Mouse (Mus musculus) forebrain, embryonic 16.5 days (tissue): ENCODE measurements around the gene Retreg3. TPM values are rescaled to one million over a fixed set of nuclear protein-coding genes. Genes with fewer than 3 reads are reported as not detected.

ENCODE experiments used
- ATAC-seq: fragments of 200-750 bp; cut with Nextera tagmentation; 2 replicates; pipeline ENCODE4 v1.8.0; 2017; ENCODE audit warnings: mild to moderate bottlenecking, moderate library complexity
- H3K27ac ChIP-seq: fragments of 300-500 bp; sonication (generic); 2 replicates; pipeline ENCODE4 v1.5.1; 2014; ENCODE audit warnings: low read length, control low read depth
- H3K27me3 ChIP-seq: fragments of 300-500 bp; sonication (generic); replicated peaks from 2 replicates; pipeline ENCODE4 v1.6.1; 2014; ENCODE audit warnings: low read length; ENCODE audit not compliant: control insufficient read depth, insufficient read depth
- H3K36me3 ChIP-seq: fragments of 300-500 bp; sonication (generic); 2 replicates; pipeline ENCODE4 v1.6.1; 2014; ENCODE audit not compliant: control insufficient read depth, insufficient read depth
- H3K4me1 ChIP-seq: fragments of 300-500 bp; sonication (generic); replicated peaks from 2 replicates; pipeline ENCODE4 v1.6.1; 2014; ENCODE audit warnings: low read length; ENCODE audit not compliant: control insufficient read depth, insufficient read depth
- H3K4me2 ChIP-seq: fragments of 300-500 bp; sonication (generic); 2 replicates; pipeline ENCODE4 v1.6.1; 2014; ENCODE audit warnings: mild to moderate bottlenecking, low read length, control low read depth
- H3K4me3 ChIP-seq: fragments of 300-500 bp; sonication (generic); replicated peaks from 2 replicates; pipeline ENCODE4 v1.5.1; 2014; ENCODE audit warnings: mild to moderate bottlenecking, low read length, control low read depth
- H3K9ac ChIP-seq: fragments of 300-500 bp; sonication (generic); replicated peaks from 2 replicates; pipeline ENCODE4 v1.6.1; 2014; ENCODE audit warnings: low read depth, low read length, control low read depth
- H3K9me3 ChIP-seq: fragments of 300-500 bp; sonication (generic); 2 replicates; pipeline ENCODE4 v1.6.1; 2016; ENCODE audit warnings: low read length; ENCODE audit not compliant: control insufficient read depth
- WGBS: fragments of 180-500 bp; shearing (Covaris S2); extraction: QIAGEN DNeasy Blood & Tissue Kit; methylation state at CpG from one replicate; pipeline ENCODE4 v1.1.7; 2014; 5-methylcytosine and 5-hydroxymethylcytosine counted together
- microRNA-seq: library from miRNA; unstranded; fragments of <30 nt; microRNA quantifications from one replicate; pipeline ENCODE4, GENCODE M21; 2017
- polyA plus RNA-seq: library from polyadenylated mRNA; unstranded; fragments of >200 nt; fragmentation: Nextera tagmentation; extraction: Ambion mirVana; gene quantifications from 2 replicates; pipeline ENCODE4 v1.2.1, GENCODE M21; 2015

Retreg3 gene
- polyA plus RNA-seq, 1 experiment from 2014 or later: 25.2 TPM

DNA sequence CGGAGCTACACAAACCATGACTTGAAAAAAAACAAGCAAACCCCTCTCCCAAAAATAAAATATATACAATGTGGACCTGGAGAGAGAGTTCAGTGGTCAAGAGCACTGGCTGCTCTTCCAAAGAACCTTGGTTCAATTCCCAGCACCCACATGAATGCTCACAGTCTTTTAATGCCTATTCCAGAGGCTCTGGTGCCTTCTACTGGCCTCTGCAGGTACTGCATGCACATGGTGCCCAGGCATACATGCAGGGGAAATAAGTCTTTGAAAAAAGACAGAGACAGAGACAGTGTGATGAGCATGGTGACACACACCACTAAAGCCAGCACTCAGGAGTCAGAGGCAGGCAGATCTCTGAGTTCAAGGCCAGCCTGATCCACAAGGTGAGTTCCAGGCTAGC lies 65.7 kb downstream of the Retreg3 start:
- 91% methylated on average over 1 of the region's 1 CpGs for WGBS
- Histone ChIP-seq H3K4me2 (no peak overlapping the region), H3K27ac (no peak overlapping the region), H3K9me3 (no peaks in the 10 kb centered on the region), H3K27me3 (no peaks in the 10 kb centered on the region), H3K9ac (no peak overlapping the region), H3K36me3 (peaks cover 28% of the 10 kb centered on the region), H3K4me1 (no peaks in the 10 kb centered on the region), H3K4me3 (no peak overlapping the region)
- no peak for ATAC-seq

GRCm38 (mm10) chr11:101052751-101053473 lies 66.8 kb downstream of the Retreg3 start:
- Histone ChIP-seq H3K27me3 (no peaks in the 10 kb centered on the region), H3K4me3 (no peak overlapping the region), H3K9ac (no peak overlapping the region), H3K36me3 (peaks cover 29% of the 10 kb centered on the region), H3K27ac (no peak overlapping the region), H3K9me3 (no peaks in the 10 kb centered on the region), H3K4me2 (no peak overlapping the region), H3K4me1 (no peaks in the 10 kb centered on the region)
- ATAC-seq: no peak
- 91% methylated on average over 10 of the region's 10 CpGs for whole genome bisulfite sequencing

DNA sequence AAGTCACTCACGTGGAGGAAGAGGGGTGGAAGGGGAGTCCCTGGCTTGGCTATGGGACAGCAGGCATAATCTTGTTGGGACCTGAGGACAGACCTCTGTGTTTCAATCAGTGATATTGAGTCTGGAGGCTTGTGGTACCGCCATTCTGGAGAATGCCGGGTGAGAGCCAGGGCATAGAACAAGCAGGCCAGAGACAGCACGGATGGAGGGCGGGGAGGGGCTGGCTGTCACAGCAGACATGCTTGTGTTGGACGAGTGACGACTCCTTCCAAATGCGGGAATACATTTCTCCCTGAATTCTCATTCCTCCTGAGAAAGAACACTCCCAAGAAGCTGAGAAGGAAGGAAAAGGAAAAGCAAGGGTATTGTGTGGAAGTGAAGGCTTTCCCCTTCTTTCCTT lies 68.1 kb downstream of the Retreg3 start:
- no peaks in the 10 kb centered on the region for H3K27me3 ChIP-seq
- peaks cover 32% of the 10 kb centered on the region for H3K36me3 ChIP-seq
- H3K9me3 ChIP-seq: no peaks in the 10 kb centered on the region
- H3K27ac ChIP-seq: no peak overlapping the region
- ATAC-seq: no peak
- 80% methylated on average over 8 of the region's 8 CpGs for WGBS
- no peaks in the 10 kb centered on the region for H3K4me1 ChIP-seq
- H3K9ac ChIP-seq: no peak overlapping the region
- no peak overlapping the region for H3K4me3 ChIP-seq
- no peak overlapping the region for H3K4me2 ChIP-seq

DNA sequence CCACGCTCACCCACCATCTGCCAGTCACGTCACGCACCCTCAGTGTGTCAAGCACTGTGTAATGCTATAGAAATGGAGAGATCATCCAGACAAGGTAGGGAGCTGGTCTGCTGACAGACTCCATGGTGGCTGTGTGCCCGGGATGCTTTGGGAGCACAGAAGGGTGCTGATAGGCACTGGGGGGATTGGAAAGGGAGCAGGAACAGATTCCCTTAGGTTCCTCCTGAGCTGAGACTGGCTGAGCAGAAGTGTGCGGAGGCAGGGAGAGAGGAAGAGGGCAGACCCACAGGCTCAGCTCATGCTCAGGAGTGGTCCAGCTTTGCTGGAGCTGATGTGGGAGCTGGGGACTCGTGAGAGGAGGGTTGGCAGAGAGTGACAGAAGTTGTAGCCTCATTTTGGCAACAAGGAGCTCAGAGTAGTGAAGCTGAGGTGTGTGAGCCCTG lies 68.6 kb downstream of the Retreg3 start:
- Histone ChIP-seq H3K4me3 (no peak overlapping the region), H3K36me3 (peaks cover 35% of the 10 kb centered on the region), H3K4me1 (no peaks in the 10 kb centered on the region), H3K27ac (no peak overlapping the region), H3K27me3 (no peaks in the 10 kb centered on the region), H3K9me3 (no peaks in the 10 kb centered on the region), H3K4me2 (no peak overlapping the region), H3K9ac (no peak overlapping the region)
- no peak for ATAC-seq
- 81% methylated on average over 6 of the region's 6 CpGs for WGBS

GRCm38 (mm10) chr11:101050359-101050758 lies 69.3 kb downstream of the Retreg3 start:
- Histone ChIP-seq H3K4me2 (no peak overlapping the region), H3K9ac (no peak overlapping the region), H3K36me3 (peaks cover 34% of the 10 kb centered on the region), H3K4me1 (no peaks in the 10 kb centered on the region), H3K27ac (no peak overlapping the region), H3K27me3 (no peaks in the 10 kb centered on the region), H3K4me3 (no peak overlapping the region), H3K9me3 (no peaks in the 10 kb centered on the region)
- no peak for ATAC-seq
- WGBS: 86% methylated on average over 9 of the region's 9 CpGs

- H3K4me2 ChIP-seq: no peak overlapping the region
- 81% methylated on average over 3 of the region's 3 CpGs for WGBS
- no peaks in the 10 kb centered on the region for H3K27me3 ChIP-seq
- H3K4me3 ChIP-seq: no peak overlapping the region
- H3K4me1 ChIP-seq: no peaks in the 10 kb centered on the region
- H3K9me3 ChIP-seq: no peaks in the 10 kb centered on the region
- no peak for ATAC-seq
- no peak overlapping the region for H3K9ac ChIP-seq
- peaks cover 36% of the 10 kb centered on the region for H3K36me3 ChIP-seq
- no peak overlapping the region for H3K27ac ChIP-seq
These were observed 72.2 kb downstream of the Retreg3 start for GRCm38 (mm10) chr11:101047502-101047901.

DNA sequence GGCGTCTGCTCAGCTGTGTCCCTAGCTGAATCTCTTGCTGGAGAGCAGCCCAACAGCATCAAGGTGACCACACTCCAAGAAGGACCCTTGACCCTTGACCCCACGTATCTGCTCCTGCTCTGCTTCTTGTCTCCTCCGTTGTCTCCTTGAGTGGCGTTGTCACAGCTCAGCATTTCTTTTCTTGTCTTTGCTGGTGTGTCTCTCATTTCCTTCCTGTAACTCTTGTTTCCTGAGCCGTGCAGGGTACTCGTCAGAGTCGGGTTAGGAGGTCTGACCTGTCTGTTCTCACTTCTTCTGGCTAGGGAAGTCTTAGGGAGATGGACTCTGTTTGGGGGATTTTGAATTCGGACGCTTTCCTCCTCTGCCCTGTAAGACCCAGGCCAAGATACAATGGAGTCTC lies 73.3 kb downstream of the Retreg3 start:
- Histone ChIP-seq H3K4me2 (no peak overlapping the region), H3K9ac (no peak overlapping the region), H3K9me3 (no peaks in the 10 kb centered on the region), H3K4me1 (no peaks in the 10 kb centered on the region), H3K36me3 (peaks cover 43% of the 10 kb centered on the region), H3K27ac (no peak overlapping the region), H3K27me3 (no peaks in the 10 kb centered on the region), H3K4me3 (no peak overlapping the region)
- WGBS: 71% methylated on average over 9 of the region's 9 CpGs
- ATAC-seq: no peak

Small RNA genes lying within 50 kb of the gene (microRNA-seq; reads per million reads assigned to microRNA genes)
- gene Gm27626: not detected

Other genes starting within 250 kb of the Retreg3 start
- 30.6 and 31.5 TPM in 2 replicates for gene Stat3, start 180.4 kb downstream of the Retreg3 start, polyA plus RNA-seq
- 33.6 and 45.4 TPM in 2 replicates for gene Cavin1, start 149.0 kb downstream of the Retreg3 start, polyA plus RNA-seq
- 90.6 and 111 TPM in 2 replicates for gene Atp6v0a1, start 110.4 kb downstream of the Retreg3 start, polyA plus RNA-seq
- 7.1 and 8.0 TPM in 2 replicates for gene Naglu, start 49.9 kb downstream of the Retreg3 start, polyA plus RNA-seq
- 0.25 and 0.30 TPM in 2 replicates for gene Hsd17b1, start 41.5 kb downstream of the Retreg3 start, polyA plus RNA-seq
- 45.9 and 48.1 TPM in 2 replicates for gene Coasy, start 37.3 kb downstream of the Retreg3 start, polyA plus RNA-seq
- gene Mlx, start 32.6 kb downstream of the Retreg3 start, polyA plus RNA-seq: 94.6 and 102 TPM in 2 replicates
- gene Psmc3ip, start 24.5 kb downstream of the Retreg3 start, polyA plus RNA-seq: 37.3 and 43.6 TPM in 2 replicates
- gene Tubg1, start within 50 bp of the Retreg3 start, polyA plus RNA-seq: 90.7 and 93.0 TPM in 2 replicates
- 36.2 and 43.0 TPM in 2 replicates for gene Tubg2, start 36.0 kb upstream of the Retreg3 start, polyA plus RNA-seq
- gene Cntnap1, start 50.6 kb upstream of the Retreg3 start, polyA plus RNA-seq: 0.77 and 1.5 TPM in 2 replicates
- gene Plekhh3, start 51.5 kb upstream of the Retreg3 start, polyA plus RNA-seq: 4.8 and 5.8 TPM in 2 replicates
- gene Ccr10, start 55.5 kb upstream of the Retreg3 start, polyA plus RNA-seq: 0.14 TPM in 1 of 2 replicates, not detected in the other
- 24.8 and 27.0 TPM in 2 replicates for gene Ezh1, start 106.6 kb upstream of the Retreg3 start, polyA plus RNA-seq
- gene Ramp2, start 126.1 kb upstream of the Retreg3 start, polyA plus RNA-seq: 67.4 and 72.0 TPM in 2 replicates
- gene Vps25, start 133.8 kb upstream of the Retreg3 start, polyA plus RNA-seq: 91.1 and 93.3 TPM in 2 replicates
- 5.8 and 6.2 TPM in 2 replicates for gene Wnk4, start 140.7 kb upstream of the Retreg3 start, polyA plus RNA-seq
- gene Cntd1, start 159.1 kb upstream of the Retreg3 start, polyA plus RNA-seq: 0.91 TPM in 2 replicates
- gene Coa3, start 159.2 kb upstream of the Retreg3 start, polyA plus RNA-seq: 191 and 197 TPM in 2 replicates
- 191 and 203 TPM in 2 replicates for gene Becn1, start 182.4 kb upstream of the Retreg3 start, polyA plus RNA-seq
- 127 and 137 TPM in 2 replicates for gene Psme3, start 196.3 kb upstream of the Retreg3 start, polyA plus RNA-seq
- gene Aoc2, start 205.2 kb upstream of the Retreg3 start, polyA plus RNA-seq: 1.9 and 3.2 TPM in 2 replicates
- gene Aoc3, start 210.7 kb upstream of the Retreg3 start, polyA plus RNA-seq: 0.09 and 0.10 TPM in 2 replicates
- gene G6pc, start 247.7 kb upstream of the Retreg3 start, polyA plus RNA-seq: not detected in 2 replicates